Mouse (Mus musculus) hindbrain, embryonic 15.5 days (tissue): ENCODE measurements at regions not wholly inside any gene's neighbourhood (a gene's known extent, or its start where the extent isn't known, plus 50 kb on each side); places are given as distances from the start of the nearest gene placed in this dataset.

ENCODE experiments used
- ATAC-seq: fragments of 200-750 bp; cut with Nextera tagmentation; 2 replicates; pipeline ENCODE4 v1.8.0; 2017; ENCODE audit warnings: low read depth, moderate number of reproducible peaks, moderate TSS enrichment; ENCODE audit not compliant: low FRiP score
- H3K27ac ChIP-seq: fragments of 300-500 bp; sonication (generic); replicated peaks from 2 replicates; pipeline ENCODE4 v1.5.1; 2015; ENCODE audit warnings: mild to moderate bottlenecking, inconsistent platforms
- H3K27me3 ChIP-seq: fragments of 300-500 bp; sonication (generic); 2 replicates; pipeline ENCODE4 v1.6.1; 2015; ENCODE audit warnings: control low read depth, inconsistent platforms
- H3K36me3 ChIP-seq: fragments of 300-500 bp; sonication (generic); 2 replicates; pipeline ENCODE4 v1.6.1; 2015; ENCODE audit warnings: control low read depth, inconsistent platforms
- H3K4me1 ChIP-seq: fragments of 300-500 bp; sonication (generic); replicated peaks from 2 replicates; pipeline ENCODE4 v1.6.1; 2015; ENCODE audit warnings: control low read depth, inconsistent platforms
- H3K4me2 ChIP-seq: fragments of 300-500 bp; sonication (generic); 2 replicates; pipeline ENCODE4 v1.6.1; 2015; ENCODE audit warnings: moderate library complexity, mild to moderate bottlenecking, inconsistent platforms
- H3K4me3 ChIP-seq: fragments of 300-500 bp; sonication (generic); 2 replicates; pipeline ENCODE4 v1.5.1; 2015; ENCODE audit warnings: mild to moderate bottlenecking, inconsistent platforms
- H3K9ac ChIP-seq: fragments of 300-500 bp; sonication (generic); 2 replicates; pipeline ENCODE4 v1.6.1; 2015; ENCODE audit warnings: inconsistent platforms
- H3K9me3 ChIP-seq: fragments of 300-500 bp; sonication (generic); 2 replicates; pipeline ENCODE4 v1.6.1; 2016; ENCODE audit warnings: control low read depth, inconsistent platforms
- WGBS: fragments of 180-500 bp; shearing (Covaris S2); methylation state at CpG from one replicate; pipeline ENCODE4 v1.1.7; 2015; 5-methylcytosine and 5-hydroxymethylcytosine counted together

DNA sequence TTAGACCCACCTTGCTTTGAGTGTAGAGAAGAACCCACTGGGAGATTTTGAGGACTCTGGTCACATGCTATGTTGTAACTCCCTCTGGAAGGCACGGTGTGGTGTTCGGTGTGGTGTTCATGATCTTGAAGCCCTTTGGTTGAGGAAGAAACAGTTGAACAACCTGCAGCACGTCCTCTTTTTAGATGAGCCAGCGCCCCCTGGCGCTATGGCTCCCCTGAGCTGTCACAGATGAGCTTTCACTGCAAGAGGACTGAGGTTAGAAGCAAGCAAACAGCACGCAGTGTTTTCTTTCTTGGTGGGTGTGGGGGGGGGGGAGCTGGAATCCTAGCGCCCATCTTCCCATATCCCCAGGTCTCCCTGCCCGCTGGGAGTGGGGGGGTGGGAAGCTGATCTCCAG is 177.9 kb downstream of the Thbs2 start:
- whole genome bisulfite sequencing, result 33% methylated on average over 8 of the region's 8 CpGs
- Histone ChIP-seq H3K27me3 (no peaks in the 10 kb centered on the region), H3K27ac (no peak overlapping the region), H3K4me3 (no peak overlapping the region), H3K9me3 (no peaks in the 10 kb centered on the region), H3K4me1 (no peaks in the 10 kb centered on the region), H3K9ac (no peak overlapping the region), H3K4me2 (no peak overlapping the region), H3K36me3 (no peaks in the 10 kb centered on the region)
- peak; percentile 27; the same call in 1 of the 2 replicates for ATAC-seq

DNA sequence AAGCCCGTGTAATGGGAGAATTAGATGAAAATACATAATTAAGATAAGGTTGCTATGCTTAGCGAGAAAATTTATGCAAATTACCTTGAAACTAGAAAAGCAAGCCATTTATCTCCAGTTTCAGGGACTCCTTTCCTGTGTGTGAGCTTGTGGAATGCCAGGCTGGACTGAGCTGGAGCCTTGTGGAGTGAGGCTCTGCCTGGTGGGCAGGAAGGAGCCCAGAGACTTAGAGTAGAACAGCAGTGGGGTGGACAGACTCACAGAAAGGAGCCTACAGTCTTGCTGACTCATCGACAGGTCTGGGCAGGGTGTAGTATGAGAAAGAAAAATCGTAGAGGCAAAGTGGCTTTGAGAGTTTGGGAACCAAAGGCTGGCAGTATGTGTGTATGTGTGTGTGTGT is 180.6 kb downstream of the Thbs2 start:
- Histone ChIP-seq H3K4me1 (no peaks in the 10 kb centered on the region), H3K36me3 (no peaks in the 10 kb centered on the region), H3K9me3 (no peaks in the 10 kb centered on the region), H3K4me3 (no peak overlapping the region), H3K4me2 (no peak overlapping the region), H3K27me3 (no peaks in the 10 kb centered on the region), H3K27ac (no peak overlapping the region), H3K9ac (no peak overlapping the region)
- 82% methylated on average over 4 of the region's 4 CpGs for WGBS
- ATAC-seq, result no peak

GRCm38 (mm10) chr17:14510486-14510885 is 183.5 kb downstream of the Thbs2 start:
- Histone ChIP-seq H3K36me3 (no peaks in the 10 kb centered on the region), H3K9me3 (no peaks in the 10 kb centered on the region), H3K27me3 (no peaks in the 10 kb centered on the region), H3K27ac (no peak overlapping the region), H3K4me2 (no peak overlapping the region), H3K4me1 (no peaks in the 10 kb centered on the region), H3K9ac (no peak overlapping the region), H3K4me3 (no peak overlapping the region)
- no peak for ATAC-seq
- 71% methylated on average over 6 of the region's 6 CpGs for WGBS

- H3K9me3 ChIP-seq, result no peaks in the 10 kb centered on the region
- no peak overlapping the region for H3K4me3 ChIP-seq
- H3K27me3 ChIP-seq, result no peaks in the 10 kb centered on the region
- H3K9ac ChIP-seq, result no peak overlapping the region
- H3K36me3 ChIP-seq, result no peaks in the 10 kb centered on the region
- H3K27ac ChIP-seq, result no peak overlapping the region
- ATAC-seq, result no peak
- no peak overlapping the region for H3K4me2 ChIP-seq
- no peaks in the 10 kb centered on the region for H3K4me1 ChIP-seq
- 82% methylated on average over 3 of the region's 3 CpGs for whole genome bisulfite sequencing
Measured at GRCm38 (mm10) chr17:14507111-14507510, 186.9 kb downstream of the Thbs2 start.

GRCm38 (mm10) chr17:14506123-14506522 is 187.9 kb downstream of the Thbs2 start:
- Histone ChIP-seq H3K9ac (no peak overlapping the region), H3K27ac (no peak overlapping the region), H3K4me3 (no peak overlapping the region), H3K4me2 (no peak overlapping the region), H3K36me3 (no peaks in the 10 kb centered on the region), H3K27me3 (no peaks in the 10 kb centered on the region), H3K4me1 (no peaks in the 10 kb centered on the region), H3K9me3 (no peaks in the 10 kb centered on the region)
- no peak for ATAC-seq

GRCm38 (mm10) chr17:14505415-14505814 is 188.6 kb downstream of the Thbs2 start:
- no peak overlapping the region for H3K4me3 ChIP-seq
- H3K36me3 ChIP-seq, result no peaks in the 10 kb centered on the region
- H3K27me3 ChIP-seq, result no peaks in the 10 kb centered on the region
- no peak overlapping the region for H3K9ac ChIP-seq
- ATAC-seq, result no peak
- no peak overlapping the region for H3K27ac ChIP-seq
- H3K9me3 ChIP-seq, result no peaks in the 10 kb centered on the region
- H3K4me1 ChIP-seq, result no peaks in the 10 kb centered on the region
- no peak overlapping the region for H3K4me2 ChIP-seq
- WGBS, result 83% methylated on average over 4 of the region's 4 CpGs

GRCm38 (mm10) chr17:14503670-14504069 is 190.4 kb downstream of the Thbs2 start:
- Histone ChIP-seq H3K4me2 (no peak overlapping the region), H3K27ac (no peak overlapping the region), H3K9me3 (no peaks in the 10 kb centered on the region), H3K36me3 (no peaks in the 10 kb centered on the region), H3K4me3 (no peak overlapping the region), H3K27me3 (no peaks in the 10 kb centered on the region), H3K9ac (no peak overlapping the region), H3K4me1 (no peaks in the 10 kb centered on the region)
- 79% methylated on average over 1 of the region's 1 CpGs for WGBS
- no peak for ATAC-seq

- ATAC-seq, result no peak
- H3K4me3 ChIP-seq, result no peak overlapping the region
- H3K4me2 ChIP-seq, result no peak overlapping the region
- no peaks in the 10 kb centered on the region for H3K36me3 ChIP-seq
- H3K9me3 ChIP-seq, result no peaks in the 10 kb centered on the region
- H3K9ac ChIP-seq, result no peak overlapping the region
- no peaks in the 10 kb centered on the region for H3K4me1 ChIP-seq
- H3K27ac ChIP-seq, result no peak overlapping the region
- WGBS, result 75% methylated on average over 2 of the region's 2 CpGs
- no peaks in the 10 kb centered on the region for H3K27me3 ChIP-seq
Measured at GRCm38 (mm10) chr17:14501341-14501740, 192.7 kb downstream of the Thbs2 start.

GRCm38 (mm10) chr17:14497086-14497485 is 196.9 kb downstream of the Thbs2 start:
- 69% methylated on average over 15 of the region's 15 CpGs for WGBS
- H3K9me3 ChIP-seq, result no peaks in the 10 kb centered on the region
- no peaks in the 10 kb centered on the region for H3K36me3 ChIP-seq
- no peaks in the 10 kb centered on the region for H3K4me1 ChIP-seq
- no peak overlapping the region for H3K4me2 ChIP-seq
- 0 out of 2 replicates have a peak, but pooled peaks have one; percentile 19 for ATAC-seq
- H3K27ac ChIP-seq, result no peak overlapping the region
- no peak overlapping the region for H3K9ac ChIP-seq
- H3K4me3 ChIP-seq, result no peak overlapping the region
- no peaks in the 10 kb centered on the region for H3K27me3 ChIP-seq

DNA sequence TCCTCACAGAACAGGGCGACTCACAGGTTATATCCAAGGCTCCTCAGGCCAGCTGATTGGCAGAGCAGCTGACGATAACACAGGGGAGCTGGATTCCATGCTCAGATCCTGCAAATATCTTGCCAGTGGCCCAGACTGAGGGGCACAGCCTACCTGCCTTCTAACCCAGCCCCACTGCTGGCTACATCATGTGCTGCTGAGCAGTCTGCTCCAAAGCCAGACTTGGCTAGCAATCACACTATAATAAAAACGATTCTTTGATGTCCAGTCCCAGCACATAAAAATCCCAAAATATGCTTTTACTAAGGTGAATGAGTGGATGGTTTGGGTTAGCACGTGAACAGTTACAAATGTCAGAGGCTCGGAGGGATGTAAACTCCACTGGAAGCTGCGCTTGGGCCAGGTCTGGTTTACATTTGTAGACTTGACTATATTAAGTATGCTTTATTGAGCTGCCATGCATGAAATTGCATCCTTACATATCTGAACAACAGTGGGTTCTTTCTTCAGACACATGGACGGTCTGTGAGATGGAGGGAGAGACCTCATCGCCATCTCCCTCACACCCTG is 200.2 kb downstream of the Thbs2 start:
- Histone ChIP-seq H3K4me3 (no peak overlapping the region), H3K4me2 (no peak overlapping the region), H3K27me3 (no peaks in the 10 kb centered on the region), H3K9ac (no peak overlapping the region), H3K36me3 (no peaks in the 10 kb centered on the region), H3K4me1 (no peaks in the 10 kb centered on the region), H3K27ac (no peak overlapping the region), H3K9me3 (no peaks in the 10 kb centered on the region)
- ATAC-seq, result no peak
- 84% methylated on average over 8 of the region's 8 CpGs for WGBS

- Histone ChIP-seq H3K4me3 (no peak overlapping the region), H3K4me2 (no peak overlapping the region), H3K36me3 (no peaks in the 10 kb centered on the region), H3K27me3 (no peaks in the 10 kb centered on the region), H3K4me1 (no peaks in the 10 kb centered on the region), H3K9me3 (no peaks in the 10 kb centered on the region), H3K27ac (no peak overlapping the region), H3K9ac (no peak overlapping the region)
- ATAC-seq, result no peak
- WGBS, result 75% methylated on average over 10 of the region's 10 CpGs
Measured at GRCm38 (mm10) chr17:14492936-14493335, 201.1 kb downstream of the Thbs2 start.

DNA sequence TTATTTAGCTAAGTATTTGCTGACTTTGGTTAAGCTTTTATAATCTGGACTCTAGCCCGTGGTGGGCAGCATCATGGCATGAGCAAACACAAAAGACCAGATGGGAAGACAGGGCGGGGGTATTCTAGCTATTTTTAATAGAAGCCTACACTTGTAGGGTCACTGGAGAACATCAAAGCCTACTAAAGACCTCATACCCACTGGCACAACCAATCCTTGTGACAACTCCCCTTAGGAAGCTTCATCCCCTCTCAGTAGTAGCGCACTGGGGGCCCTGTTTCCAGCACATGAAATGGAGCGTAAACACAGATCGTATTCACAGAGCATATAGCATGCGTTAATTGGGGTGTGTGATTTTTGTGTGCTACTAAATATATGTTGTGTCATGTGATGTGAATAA is 202.4 kb downstream of the Smoc2 start:
- ATAC-seq, result no peak
- 79% methylated on average over 6 of the region's 6 CpGs for WGBS

DNA sequence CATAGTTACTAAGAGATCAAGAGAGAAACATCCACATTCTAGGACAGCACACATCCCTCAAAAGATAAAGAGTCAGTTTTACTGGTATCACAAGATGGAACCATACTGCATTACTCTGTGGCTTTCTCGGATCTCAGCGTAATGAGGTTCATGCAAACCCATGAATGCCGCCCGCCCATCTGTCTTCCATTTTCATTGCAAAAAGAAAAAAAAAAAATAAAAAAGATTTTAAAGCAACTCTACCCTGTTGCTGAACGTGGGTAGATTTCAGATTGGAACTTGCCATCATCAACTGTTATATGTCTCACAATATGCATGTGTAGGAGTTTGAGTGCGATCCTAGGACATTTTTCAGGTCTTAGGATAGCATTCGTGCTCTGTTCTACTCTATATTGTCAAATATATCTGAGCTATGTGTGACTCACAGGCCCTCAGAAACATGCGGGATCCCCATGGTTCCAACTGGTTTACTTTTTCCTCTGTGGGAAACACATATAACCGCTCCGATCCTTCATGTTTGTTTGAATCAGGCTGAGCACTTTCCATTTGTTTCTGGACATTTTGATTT is 199.7 kb downstream of the Smoc2 start:
- H3K36me3 ChIP-seq, result no peaks in the 10 kb centered on the region
- 91% methylated on average over 10 of the region's 10 CpGs for WGBS
- H3K9me3 ChIP-seq, result no peaks in the 10 kb centered on the region
- H3K4me2 ChIP-seq, result no peak overlapping the region
- no peaks in the 10 kb centered on the region for H3K27me3 ChIP-seq
- H3K9ac ChIP-seq, result no peak overlapping the region
- no peaks in the 10 kb centered on the region for H3K4me1 ChIP-seq
- ATAC-seq, result no peak
- H3K27ac ChIP-seq, result no peak overlapping the region
- no peak overlapping the region for H3K4me3 ChIP-seq

More for the DNA sequence above, 202.4 kb downstream of the Smoc2 start:
- H3K27me3 ChIP-seq, result no peaks in the 10 kb centered on the region
- no peak overlapping the region for H3K4me2 ChIP-seq
- no peak overlapping the region for H3K27ac ChIP-seq
- H3K9me3 ChIP-seq, result no peaks in the 10 kb centered on the region
- no peaks in the 10 kb centered on the region for H3K36me3 ChIP-seq
- H3K9ac ChIP-seq, result no peak overlapping the region
- H3K4me3 ChIP-seq, result no peak overlapping the region
- H3K4me1 ChIP-seq, result no peaks in the 10 kb centered on the region
